Mouse (Mus musculus) embryo, embryonic 11.5 days (tissue): Measurements from ENCODE around the gene Aldh1l1.

ENCODE experiments used
- DNase-seq: peaks from one replicate; pipeline ENCODE4 v3.0.0-alpha.2; 2012; ENCODE audit warnings: low read depth, low spot score

Gene Aldh1l1

GRCm38 (mm10) chr6:90470947-90471541, 15.2 kb upstream of the Aldh1l1 start:
- DNase-seq: no peak

DNA sequence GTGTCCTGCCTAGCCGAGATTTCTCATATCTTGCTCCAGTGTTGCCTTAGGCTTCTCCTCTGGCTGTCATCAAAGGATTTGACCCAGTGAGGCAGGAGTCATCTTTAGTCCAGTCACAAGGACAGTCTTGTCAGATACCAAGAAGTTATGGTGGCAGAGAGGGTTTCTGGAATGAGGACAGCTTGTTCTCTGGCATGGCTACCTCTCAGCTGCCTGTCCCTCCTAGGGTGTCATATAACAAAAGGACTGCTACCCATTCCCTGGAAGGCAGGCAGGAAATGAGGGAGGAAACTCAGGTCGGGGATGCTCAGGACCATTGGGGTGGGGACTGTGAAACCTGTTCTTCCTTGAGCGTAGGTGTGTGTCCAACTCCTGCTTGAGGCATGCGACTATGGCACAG, 14.1 kb upstream of the Aldh1l1 start:
- DNase-seq: no peak

- DNase-seq: no peak
Observed at GRCm38 (mm10) chr6:90472697-90473096, 13.5 kb upstream of the Aldh1l1 start.

- no peak for DNase-seq
Observed at GRCm38 (mm10) chr6:90473630-90474360, 12.4 kb upstream of the Aldh1l1 start.

DNA sequence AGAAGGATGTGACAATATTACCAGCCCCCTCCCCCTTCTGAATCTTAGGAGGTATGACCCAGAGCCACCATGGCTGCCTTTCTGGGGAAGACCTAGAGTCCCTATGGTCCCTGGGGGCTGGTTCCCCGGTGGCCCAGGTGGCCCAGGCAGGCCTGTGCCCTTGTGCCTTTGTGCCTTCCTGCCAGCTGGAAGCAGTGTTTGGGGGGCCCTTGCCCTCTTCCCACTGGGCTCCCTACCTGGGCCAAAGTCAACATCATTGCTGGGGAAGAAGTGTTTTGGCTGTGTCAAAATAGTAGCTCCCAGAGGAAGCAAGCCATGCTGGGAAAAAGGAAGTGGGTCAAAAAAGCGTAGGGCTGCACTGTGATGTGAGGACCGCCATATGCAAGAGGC, 11.9 kb upstream of the Aldh1l1 start:
- no peak for DNase-seq

- no peak for DNase-seq
Observed at GRCm38 (mm10) chr6:90475176-90475853, 10.9 kb upstream of the Aldh1l1 start.

- no peak for DNase-seq
Observed at GRCm38 (mm10) chr6:90475854-90476212, 10.4 kb upstream of the Aldh1l1 start.

- no peak for DNase-seq
Observed at GRCm38 (mm10) chr6:90476941-90477518, 9.2 kb upstream of the Aldh1l1 start.

GRCm38 (mm10) chr6:90484249-90484648, 2.0 kb upstream of the Aldh1l1 start:
- DNase-seq: no peak

GRCm38 (mm10) chr6:90484876-90485275, 1.4 kb upstream of the Aldh1l1 start:
- no peak for DNase-seq

- no peak for DNase-seq
Observed at GRCm38 (mm10) chr6:90487531-90487930, 1.3 kb downstream of the Aldh1l1 start.

GRCm38 (mm10) chr6:90489532-90489931, 3.3 kb downstream of the Aldh1l1 start:
- no peak for DNase-seq

GRCm38 (mm10) chr6:90490976-90491375, 4.7 kb downstream of the Aldh1l1 start:
- no peak for DNase-seq

- no peak for DNase-seq
Observed at GRCm38 (mm10) chr6:90491956-90492744, 5.9 kb downstream of the Aldh1l1 start.

DNA sequence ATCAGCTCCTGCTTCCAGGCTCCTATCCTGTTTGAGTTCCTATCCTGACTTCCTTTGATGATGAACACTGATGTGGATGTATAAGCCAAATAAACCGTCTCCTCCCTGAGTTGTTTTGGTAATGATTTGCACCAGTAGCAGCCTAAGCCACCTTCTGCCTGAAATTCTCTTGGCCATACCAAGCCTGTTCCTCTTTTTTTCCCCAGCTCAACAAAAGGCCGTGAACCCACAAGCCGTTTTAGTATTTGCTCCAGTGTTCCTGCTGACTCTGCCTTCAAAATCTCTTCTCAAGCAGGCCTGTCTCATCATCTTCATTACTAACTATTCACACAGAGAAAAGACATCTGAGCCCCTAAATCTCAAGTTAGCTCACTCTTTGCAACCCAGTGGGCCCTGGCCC, 7.9 kb downstream of the Aldh1l1 start:
- no peak for DNase-seq

GRCm38 (mm10) chr6:90494566-90494965, 8.3 kb downstream of the Aldh1l1 start:
- no peak for DNase-seq

GRCm38 (mm10) chr6:90495282-90495912, 9.2 kb downstream of the Aldh1l1 start:
- DNase-seq: no peak

GRCm38 (mm10) chr6:90496217-90496616, 10.0 kb downstream of the Aldh1l1 start:
- no peak for DNase-seq

DNA sequence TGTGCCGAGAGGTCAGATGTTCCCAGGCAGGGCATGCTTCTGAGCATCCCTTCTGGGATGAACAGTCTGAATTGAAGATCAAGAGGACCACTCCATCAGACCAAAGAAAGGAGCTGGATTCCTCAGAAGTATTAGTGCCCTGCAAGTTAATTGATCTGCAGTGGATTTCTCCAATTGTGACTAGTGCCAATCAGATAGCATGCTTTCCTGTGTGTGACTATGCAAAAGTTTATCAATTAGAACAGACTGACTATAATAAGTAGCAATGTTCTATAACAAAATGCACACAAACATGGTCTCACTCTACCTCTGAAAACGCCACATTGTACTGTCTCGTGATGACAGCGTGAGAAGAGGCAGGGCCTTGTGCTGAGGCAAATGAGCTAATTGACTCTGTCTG, 13.3 kb downstream of the Aldh1l1 start:
- DNase-seq: no peak

DNA sequence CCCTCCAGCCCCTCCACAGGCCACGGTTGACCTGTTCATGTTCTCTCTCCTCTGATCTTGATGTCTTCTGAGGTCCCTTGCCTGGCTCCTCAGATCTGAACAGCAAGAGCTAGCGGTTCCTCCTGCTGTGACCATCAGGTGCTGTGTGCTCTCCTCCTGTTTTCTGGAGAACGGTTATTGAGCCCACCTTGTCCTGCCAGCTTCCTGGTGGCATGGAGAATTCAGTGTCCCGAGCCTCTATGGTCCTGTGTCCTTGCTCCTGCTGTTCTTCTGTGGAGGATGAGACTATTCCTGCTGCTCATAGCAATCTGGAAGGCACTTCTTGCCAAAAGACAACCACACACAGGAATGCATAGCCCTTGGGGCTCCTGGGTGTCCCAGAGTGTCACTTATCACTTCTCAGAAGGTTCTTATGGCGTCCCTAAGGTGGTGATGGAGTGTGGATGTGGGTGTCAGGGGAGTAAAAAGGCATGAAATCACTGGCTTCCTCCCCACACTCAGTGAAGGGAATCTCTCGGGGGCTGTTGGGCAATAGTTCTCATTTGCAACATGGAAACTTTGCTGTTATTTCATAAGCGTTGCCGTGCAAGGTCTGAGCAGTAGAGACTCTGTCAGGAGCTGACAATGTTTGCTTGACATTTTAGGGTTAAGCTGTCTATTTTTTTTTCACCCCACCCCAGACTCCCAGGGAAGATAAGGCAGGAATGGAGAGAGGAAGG, 15.2 kb downstream of the Aldh1l1 start:
- DNase-seq: no peak

- no peak for DNase-seq
Observed at GRCm38 (mm10) chr6:90505906-90506305, 19.7 kb downstream of the Aldh1l1 start.
